Mouse (Mus musculus): Measurements from ENCODE around the gene Tulp4. TPM values are rescaled to one million over a fixed set of nuclear protein-coding genes. Genes with fewer than 3 reads are reported as not detected.
A peak's percentile ranks its signal among the peaks of the same experiment; 100 is the strongest.

Tulp4 gene
- polyA plus RNA-seq, 1 experiment: 56.4 TPM

DNA sequence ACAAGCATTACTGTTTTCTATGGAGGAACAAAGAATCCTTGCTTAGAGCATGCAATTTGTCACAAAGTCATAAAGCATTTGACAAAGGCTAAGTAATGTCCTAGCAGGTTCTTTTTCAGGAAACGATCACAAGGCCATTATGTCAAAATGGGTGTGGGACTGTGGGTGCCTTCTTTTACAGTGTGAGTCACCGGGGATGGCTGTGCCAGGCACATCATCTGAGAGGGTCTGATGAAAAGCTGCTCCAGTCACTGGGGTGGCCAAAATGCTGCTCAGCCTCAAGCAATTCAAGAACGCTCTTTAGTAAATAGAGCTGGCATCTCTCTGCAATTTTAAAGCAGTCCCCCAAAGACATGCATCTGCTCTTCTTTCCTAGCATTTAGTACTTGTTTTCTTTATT lies 74.2 kb downstream of the Tulp4 start:
- TF ChIP-seq E2F4 (IDR thresholded peaks at IDR 0.05; ENCODE audit: insufficient read depth) (no peak), USF1 (IDR thresholded peaks at IDR 0.05; ENCODE audit: low read depth) (no peak), REST (IDR thresholded peaks at IDR 0.05; ENCODE audit: insufficient read depth, insufficient read length) (no peak), TCF12 (IDR thresholded peaks at IDR 0.05; ENCODE audit: insufficient read depth, poor library complexity, severe bottlenecking) (no peak), SRF (IDR thresholded peaks at IDR 0.05; ENCODE audit: control insufficient read depth, insufficient read length, low read depth) (no peak), MYOD1 (IDR thresholded peaks at IDR 0.05; ENCODE audit: control insufficient read depth in 1 of 3, insufficient read length in 2 of 3, low read depth in 2 of 3) (no peak), MYOG (IDR thresholded peaks at IDR 0.05; ENCODE audit: control insufficient read depth in 1 of 3, insufficient read depth in 1 of 3, insufficient read length in 2 of 3, low read depth in 2 of 3) (no peak), POLR2A (IDR thresholded peaks at IDR 0.05; ENCODE audit: insufficient read length, low read depth) (no peak), POLR2AphosphoS2 (IDR thresholded peaks at IDR 0.05; ENCODE audit: insufficient read length, low read depth) (no peak), MAX (IDR thresholded peaks at IDR 0.05; ENCODE audit: low read depth) (no peak)
- Histone ChIP-seq H3K36me3 (ENCODE audit: control insufficient read depth, insufficient read depth) (peaks cover 33% of the 10 kb centered on the region), H3K79me2 (ENCODE audit: control insufficient read depth, insufficient read depth) (peaks cover 35% of the 10 kb centered on the region), H3K4me2 (ENCODE audit: low read depth) (peak overlapping the region; percentile 28), H3K27me3 (ENCODE audit: control insufficient read depth, insufficient read depth, insufficient read length) (no peaks in the 10 kb centered on the region), H3ac (ENCODE audit: control insufficient read depth, insufficient read length) (no peak overlapping the region), H3K4me3 (no peak overlapping the region)

DNA sequence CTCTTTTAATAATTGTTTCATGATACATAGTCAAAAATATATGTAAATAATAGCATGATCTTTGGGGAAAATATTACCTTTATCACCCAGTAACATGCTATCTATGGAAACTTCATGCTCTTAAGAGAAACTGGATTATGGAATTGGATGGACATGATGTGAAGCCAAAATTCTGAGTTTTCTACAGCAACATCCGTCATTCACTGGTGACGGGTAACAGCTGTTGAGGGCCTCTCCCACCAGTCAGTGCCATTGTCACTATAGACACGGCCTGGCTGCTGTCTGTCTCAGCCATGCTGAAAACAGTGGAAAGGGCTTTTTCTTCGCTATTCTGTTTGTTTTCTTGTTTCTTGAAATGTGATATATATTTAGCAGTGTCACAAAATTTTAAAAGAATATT lies 76.5 kb downstream of the Tulp4 start:
- H3K79me2 ChIP-seq (ENCODE audit: control insufficient read depth, insufficient read depth): peaks cover 20% of the 10 kb centered on the region
- peaks cover 40% of the 10 kb centered on the region for H3K36me3 ChIP-seq (ENCODE audit: control insufficient read depth, insufficient read depth)

DNA sequence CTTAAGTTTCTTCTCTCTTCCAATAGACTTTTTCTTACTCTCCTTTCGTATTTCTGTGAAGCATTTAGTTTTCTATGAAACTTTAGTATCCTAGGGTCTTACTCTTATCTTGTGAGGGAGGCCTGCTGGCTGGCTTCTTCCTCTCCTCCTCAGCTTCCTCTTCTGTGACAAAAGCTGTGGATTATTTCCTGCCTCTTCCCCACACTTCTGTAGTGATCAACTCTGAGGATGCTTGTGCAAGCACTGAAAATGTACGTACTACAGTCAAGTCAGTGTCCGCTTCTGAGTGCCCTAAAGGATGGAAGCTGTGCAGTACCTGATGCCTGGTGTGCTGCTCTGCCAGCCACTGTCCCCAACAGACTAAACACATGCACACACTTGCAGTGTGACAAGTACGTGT lies 80.4 kb downstream of the Tulp4 start:
- Histone ChIP-seq H3K79me2 (ENCODE audit: control insufficient read depth, insufficient read depth) (peaks cover 12% of the 10 kb centered on the region), H3K4me3 (no peak overlapping the region), H3K36me3 (ENCODE audit: control insufficient read depth, insufficient read depth) (peaks cover 44% of the 10 kb centered on the region), H3K4me2 (ENCODE audit: low read depth) (no peak overlapping the region), H3ac (ENCODE audit: control insufficient read depth, insufficient read length) (no peak overlapping the region), H3K27me3 (ENCODE audit: control insufficient read depth, insufficient read depth, insufficient read length) (no peaks in the 10 kb centered on the region)
- TF ChIP-seq REST (IDR thresholded peaks at IDR 0.05; ENCODE audit: insufficient read depth, insufficient read length) (no peak), MYOG (IDR thresholded peaks at IDR 0.05; ENCODE audit: control insufficient read depth in 1 of 3, insufficient read depth in 1 of 3, insufficient read length in 2 of 3, low read depth in 2 of 3) (no peak), USF1 (IDR thresholded peaks at IDR 0.05; ENCODE audit: low read depth) (no peak), TCF3 (IDR thresholded peaks at IDR 0.05; ENCODE audit: insufficient read length, low read depth) (no peak), POLR2AphosphoS2 (IDR thresholded peaks at IDR 0.05; ENCODE audit: insufficient read length, low read depth) (no peak), E2F4 (IDR thresholded peaks at IDR 0.05; ENCODE audit: insufficient read depth) (no peak), MYOD1 (IDR thresholded peaks at IDR 0.05; ENCODE audit: control insufficient read depth in 1 of 3, insufficient read length in 2 of 3, low read depth in 2 of 3) (no peak), TCF12 (IDR thresholded peaks at IDR 0.05; ENCODE audit: insufficient read depth, poor library complexity, severe bottlenecking) (no peak), MAX (IDR thresholded peaks at IDR 0.05; ENCODE audit: low read depth) (no peak), CEBPB (IDR thresholded peaks at IDR 0.05; ENCODE audit: insufficient read depth, poor library complexity, severe bottlenecking) (no peak), SRF (IDR thresholded peaks at IDR 0.05; ENCODE audit: control insufficient read depth, insufficient read length, low read depth) (no peak), POLR2A (IDR thresholded peaks at IDR 0.05; ENCODE audit: insufficient read length, low read depth) (no peak)

More for the DNA sequence above, 76.5 kb downstream of the Tulp4 start:
- Histone ChIP-seq H3K4me2 (ENCODE audit: low read depth) (no peak overlapping the region), H3K4me3 (no peak overlapping the region), H3ac (ENCODE audit: control insufficient read depth, insufficient read length) (no peak overlapping the region), H3K27me3 (ENCODE audit: control insufficient read depth, insufficient read depth, insufficient read length) (no peaks in the 10 kb centered on the region)
- TF ChIP-seq REST (IDR thresholded peaks at IDR 0.05; ENCODE audit: insufficient read depth, insufficient read length) (no peak), USF1 (IDR thresholded peaks at IDR 0.05; ENCODE audit: low read depth) (no peak), MYOD1 (IDR thresholded peaks at IDR 0.05; ENCODE audit: control insufficient read depth in 1 of 3, insufficient read length in 2 of 3, low read depth in 2 of 3) (peak in 2 of 3 experiments; percentile 6 to 65), SRF (IDR thresholded peaks at IDR 0.05; ENCODE audit: control insufficient read depth, insufficient read length, low read depth) (no peak), POLR2A (IDR thresholded peaks at IDR 0.05; ENCODE audit: insufficient read length, low read depth) (no peak)

GRCm38 (mm10) chr17:6187183-6187582 lies 80.9 kb downstream of the Tulp4 start:
- no peaks in the 10 kb centered on the region for H3K27me3 ChIP-seq (ENCODE audit: control insufficient read depth, insufficient read depth, insufficient read length)
- no peak overlapping the region for H3K4me2 ChIP-seq (ENCODE audit: low read depth)
- no peak overlapping the region for H3ac ChIP-seq (ENCODE audit: control insufficient read depth, insufficient read length)
- peaks cover 47% of the 10 kb centered on the region for H3K36me3 ChIP-seq (ENCODE audit: control insufficient read depth, insufficient read depth)
- no peak overlapping the region for H3K4me3 ChIP-seq
- peaks cover 11% of the 10 kb centered on the region for H3K79me2 ChIP-seq (ENCODE audit: control insufficient read depth, insufficient read depth)
- TF ChIP-seq MYOD1 (IDR thresholded peaks at IDR 0.05; ENCODE audit: control insufficient read depth in 1 of 3, insufficient read length in 2 of 3, low read depth in 2 of 3): no peak
- TF ChIP-seq MAX (IDR thresholded peaks at IDR 0.05; ENCODE audit: low read depth): no peak

GRCm38 (mm10) chr17:6189207-6189606 lies 83.0 kb downstream of the Tulp4 start:
- TF ChIP-seq CEBPB (IDR thresholded peaks at IDR 0.05; ENCODE audit: insufficient read depth, poor library complexity, severe bottlenecking): peak; percentile 80; the same call in 1 of the 2 replicates
- TF ChIP-seq MYOD1 (IDR thresholded peaks at IDR 0.05; ENCODE audit: control insufficient read depth in 1 of 3, insufficient read length in 2 of 3, low read depth in 2 of 3): no peak
- no peaks in the 10 kb centered on the region for H3K79me2 ChIP-seq (ENCODE audit: control insufficient read depth, insufficient read depth)
- H3K36me3 ChIP-seq (ENCODE audit: control insufficient read depth, insufficient read depth): peaks cover 47% of the 10 kb centered on the region
- no peak overlapping the region for H3K4me3 ChIP-seq
- no peak overlapping the region for H3ac ChIP-seq (ENCODE audit: control insufficient read depth, insufficient read length)
- no peaks in the 10 kb centered on the region for H3K27me3 ChIP-seq (ENCODE audit: control insufficient read depth, insufficient read depth, insufficient read length)
- no peak overlapping the region for H3K4me2 ChIP-seq (ENCODE audit: low read depth)

Data from myocyte (in vitro differentiated cells).